Mouse (Mus musculus) left cerebral cortex, postnatal 4 days (tissue): ENCODE results near the gene Gpr6. TPM values are rescaled to one million over a fixed set of nuclear protein-coding genes. Genes with fewer than 3 reads are reported as not detected.

ENCODE experiments used
- total RNA-seq, 2 experiments: library from RNA; stranded (reverse); gene quantifications; 2 replicates each; pipeline ENCODE4 v1.2.3; 2021

Gene Gpr6
- total RNA-seq, 2 experiments from 2014 or later, result 3.3 to 5.4 TPM

Other genes with a start within 250 kb of the Gpr6 start
- 10 to 100 TPM; 24.8 to 25.7 TPM for gene Cdc40, start 189.0 kb downstream of the Gpr6 start, total RNA-seq
- 100 to 1,000 TPM; 215 to 221 TPM for gene Wasf1, start 188.8 kb downstream of the Gpr6 start, total RNA-seq
- gene Fig4, start 231.0 kb upstream of the Gpr6 start, total RNA-seq, result 10 to 100 TPM; 31.3 to 34.0 TPM
- gene Ak9, start 231.7 kb upstream of the Gpr6 start, total RNA-seq, result under 1 TPM; 0.26 to 0.34 TPM